Mouse (Mus musculus) intestine, embryonic 16.5 days (tissue): ENCODE measurements around the gene Emilin3. TPM values are rescaled to one million over a fixed set of nuclear protein-coding genes. Genes with fewer than 3 reads are reported as not detected.

Source experiments
- ATAC-seq: fragments of 200-750 bp; cut with Nextera tagmentation; 2 replicates; pipeline ENCODE4 v1.8.0; 2017; ENCODE audit warnings: moderate TSS enrichment, moderate library complexity
- H3K27ac ChIP-seq: fragments of 300-500 bp; sonication (generic); 2 replicates; pipeline ENCODE4 v1.5.1; 2014; ENCODE audit warnings: mild to moderate bottlenecking, low read length
- H3K27me3 ChIP-seq: fragments of 300-500 bp; sonication (generic); replicated peaks from 2 replicates; pipeline ENCODE4 v1.6.1; 2014; ENCODE audit warnings: low read length, control low read depth, mixed read lengths; ENCODE audit not compliant: control insufficient read depth, insufficient read depth
- H3K36me3 ChIP-seq: fragments of 300-500 bp; sonication (generic); 2 replicates; pipeline ENCODE4 v1.6.1; 2014; ENCODE audit warnings: low read length, control low read depth; ENCODE audit not compliant: control insufficient read depth, insufficient read depth
- H3K4me1 ChIP-seq: fragments of 300-500 bp; sonication (generic); 2 replicates; pipeline ENCODE4 v1.6.1; 2014; ENCODE audit warnings: low read length, control low read depth, mixed read lengths; ENCODE audit not compliant: control insufficient read depth, insufficient read depth
- H3K4me2 ChIP-seq: fragments of 300-500 bp; sonication (generic); 2 replicates; pipeline ENCODE4 v1.6.1; 2014; ENCODE audit warnings: low read depth, low read length, control low read depth
- H3K4me3 ChIP-seq: fragments of 300-500 bp; sonication (generic); 2 replicates; pipeline ENCODE4 v1.5.1; 2014; ENCODE audit warnings: mild to moderate bottlenecking, low read length
- H3K9ac ChIP-seq: fragments of 300-500 bp; sonication (generic); 2 replicates; pipeline ENCODE4 v1.6.1; 2014; ENCODE audit warnings: low read depth, low read length
- H3K9me3 ChIP-seq: fragments of 300-500 bp; sonication (generic); 2 replicates; pipeline ENCODE4 v1.6.1; 2016; ENCODE audit warnings: low read length, control low read depth; ENCODE audit not compliant: control insufficient read depth
- WGBS: fragments of 180-500 bp; shearing (Covaris S2); extraction: QIAGEN DNeasy Blood & Tissue Kit; methylation state at CpG from one replicate; pipeline ENCODE4 v1.1.7; 2014; 5-methylcytosine and 5-hydroxymethylcytosine counted together
- polyA plus RNA-seq: library from polyadenylated mRNA; unstranded; fragments of >200 nt; fragmentation: Nextera tagmentation; extraction: Ambion mirVana; gene quantifications from 2 replicates; pipeline ENCODE4 v1.2.1, GENCODE M21; 2015

Emilin3 gene
- polyA plus RNA-seq, 1 experiment from 2014 or later = 24.4 TPM

DNA sequence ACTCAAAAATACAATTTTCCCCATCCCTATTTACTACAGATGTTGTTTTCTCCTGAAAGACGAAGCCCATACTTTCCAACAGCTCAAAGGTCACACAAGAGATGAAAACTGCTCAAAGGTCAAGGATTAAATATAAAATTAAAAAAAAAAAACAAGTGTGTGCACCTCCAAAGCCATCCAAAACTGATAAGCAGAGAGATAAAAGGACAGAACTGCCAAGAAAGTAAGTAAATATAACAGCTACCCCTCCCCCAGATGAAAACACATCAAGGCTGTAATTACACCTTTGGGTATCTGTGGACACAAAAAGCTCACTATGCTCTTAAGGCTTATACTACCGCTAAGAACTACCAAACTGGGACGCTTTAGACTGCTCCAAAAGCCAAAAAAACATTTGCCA lies 42.7 kb downstream of the Emilin3 start:
- no peak overlapping the region for H3K9ac ChIP-seq
- no peaks in the 10 kb centered on the region; the same call in 1 of the 2 replicates for H3K4me1 ChIP-seq
- 68% methylated on average over 3 of the region's 3 CpGs for WGBS
- no peak overlapping the region for H3K4me3 ChIP-seq
- H3K27ac ChIP-seq = no peak overlapping the region
- no peak for ATAC-seq
- H3K4me2 ChIP-seq = no peak overlapping the region
- no peaks in the 10 kb centered on the region for H3K9me3 ChIP-seq
- no peaks in the 10 kb centered on the region for H3K36me3 ChIP-seq
- H3K27me3 ChIP-seq = no peaks in the 10 kb centered on the region

DNA sequence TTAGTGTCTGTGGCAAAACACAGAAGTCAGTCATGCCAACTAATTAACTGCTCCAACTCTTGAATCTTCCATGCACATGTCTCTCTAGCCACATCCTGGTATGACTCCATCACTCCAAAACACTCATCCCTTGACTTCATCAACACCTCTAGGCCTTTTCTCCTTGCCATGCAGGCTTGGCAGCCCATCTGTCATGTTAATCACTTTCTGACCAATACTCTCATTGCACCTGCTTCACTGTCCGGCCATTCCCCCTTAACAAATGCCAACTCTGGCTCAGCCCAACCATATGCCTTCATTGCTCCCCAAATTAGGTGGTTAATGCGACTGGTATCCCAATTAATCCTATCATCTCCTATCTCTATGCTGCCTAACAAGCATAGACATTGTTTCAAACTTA lies 46.9 kb downstream of the Emilin3 start:
- WGBS = 81% methylated on average over 2 of the region's 2 CpGs
- H3K27ac ChIP-seq = no peak overlapping the region
- no peak overlapping the region for H3K9ac ChIP-seq
- ATAC-seq = no peak
- H3K4me1 ChIP-seq = no peaks in the 10 kb centered on the region; the same call in 1 of the 2 replicates
- no peak overlapping the region for H3K4me3 ChIP-seq
- H3K36me3 ChIP-seq = no peaks in the 10 kb centered on the region
- H3K4me2 ChIP-seq = no peak overlapping the region
- no peaks in the 10 kb centered on the region for H3K27me3 ChIP-seq
- H3K9me3 ChIP-seq = no peaks in the 10 kb centered on the region

DNA sequence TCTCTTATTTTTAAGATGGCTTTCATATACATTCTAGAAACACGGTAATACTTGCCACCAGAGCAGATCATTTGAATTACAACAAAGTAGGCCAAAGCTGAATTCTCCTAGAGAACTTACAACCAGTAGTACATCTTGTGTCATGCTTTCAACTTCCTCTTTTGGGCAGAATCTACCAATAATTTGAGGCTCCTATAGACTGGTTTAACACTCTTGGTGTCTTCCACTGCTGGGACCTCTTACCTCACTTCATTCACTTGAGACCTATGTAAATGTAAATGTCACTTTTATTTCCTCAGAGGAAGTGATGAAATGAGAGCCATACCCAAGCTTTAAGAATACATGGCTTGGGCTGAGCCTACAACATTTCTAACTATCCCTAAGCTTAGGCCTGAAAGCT lies 48.0 kb downstream of the Emilin3 start:
- Histone ChIP-seq H3K27ac (no peak overlapping the region), H3K4me2 (no peak overlapping the region), H3K4me1 (no peaks in the 10 kb centered on the region; the same call in 1 of the 2 replicates), H3K9me3 (no peaks in the 10 kb centered on the region), H3K9ac (no peak overlapping the region), H3K36me3 (no peaks in the 10 kb centered on the region), H3K4me3 (no peak overlapping the region), H3K27me3 (no peaks in the 10 kb centered on the region)
- ATAC-seq = no peak
- 92% methylated on average over 1 of the region's 1 CpGs for WGBS

DNA sequence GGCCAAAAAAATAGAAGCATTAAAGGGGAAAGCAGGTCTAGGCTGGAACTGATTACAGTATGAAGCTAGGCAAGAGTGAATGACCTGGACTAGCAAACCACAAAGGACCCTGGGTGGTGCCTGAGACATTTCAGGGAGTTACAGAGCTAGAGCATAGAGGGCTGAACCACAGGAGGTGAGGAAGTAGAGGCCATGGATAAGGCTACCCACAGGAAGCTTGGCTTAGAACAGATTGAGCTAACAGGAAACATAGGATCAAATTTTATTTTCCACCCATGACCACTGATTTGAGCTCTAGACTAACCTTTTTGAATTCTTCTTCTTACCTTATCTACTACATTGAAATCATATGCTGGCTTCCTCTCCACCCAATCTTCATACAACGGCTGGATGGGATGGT lies 51.8 kb downstream of the Emilin3 start:
- no peak overlapping the region for H3K27ac ChIP-seq
- no peak overlapping the region for H3K9ac ChIP-seq
- H3K36me3 ChIP-seq = no peaks in the 10 kb centered on the region
- WGBS = 83% methylated on average over 1 of the region's 1 CpGs
- no peak overlapping the region for H3K4me3 ChIP-seq
- H3K4me2 ChIP-seq = no peak overlapping the region
- no peak for ATAC-seq
- no peaks in the 10 kb centered on the region for H3K9me3 ChIP-seq
- H3K27me3 ChIP-seq = no peaks in the 10 kb centered on the region
- no peaks in the 10 kb centered on the region for H3K4me1 ChIP-seq

Other genes starting within 250 kb of the Emilin3 start
- 16.5 and 20.0 TPM in 2 replicates for gene Plcg1, start 181.0 kb downstream of the Emilin3 start, polyA plus RNA-seq
- gene Zhx3, start 39.3 kb downstream of the Emilin3 start, polyA plus RNA-seq = 5.9 and 6.6 TPM in 2 replicates
- gene Lpin3, start 31.7 kb downstream of the Emilin3 start, polyA plus RNA-seq = 11.9 and 14.0 TPM in 2 replicates
- gene Chd6, start 196.7 kb upstream of the Emilin3 start, polyA plus RNA-seq = 14.7 and 16.1 TPM in 2 replicates